Mouse (Mus musculus): Measurements from ENCODE around the gene Gm28372. TPM values are rescaled to one million over a fixed set of nuclear protein-coding genes. Genes with fewer than 3 reads are reported as not detected.

Gm28372 gene
- polyA plus RNA-seq, 1 experiment from 2014 or later, result 0.17 TPM

GRCm38 (mm10) chr2:130454748-130455370, 49.8 kb downstream of the Gm28372 start:
- no peaks in the 10 kb centered on the region for H3K27me3 ChIP-seq (replicated peaks)
- no peak overlapping the region for H3K27ac ChIP-seq (replicated peaks)
- no peak overlapping the region for H3K4me2 ChIP-seq
- no peak overlapping the region for H3K4me3 ChIP-seq (replicated peaks)
- H3K9me3 ChIP-seq (replicated peaks), result no peaks in the 10 kb centered on the region
- H3K36me3 ChIP-seq, result no peaks in the 10 kb centered on the region
- no peak overlapping the region for H3K9ac ChIP-seq (replicated peaks)
- ATAC-seq (ENCODE audit: low FRiP score), result no peak
- WGBS, result 70% methylated on average over 6 of the region's 6 CpGs
- peaks cover 32% of the 10 kb centered on the region for H3K4me1 ChIP-seq

Other genes starting within 250 kb of the Gm28372 start
- 283 and 366 TPM in 2 replicates for gene Snrpb, start 225.8 kb upstream of the Gm28372 start, polyA plus RNA-seq (2015; fragmentation: Nextera tagmentation; extraction: Ambion mirVana)
- gene Tmc2, start 210.0 kb upstream of the Gm28372 start, polyA plus RNA-seq (2015; fragmentation: Nextera tagmentation; extraction: Ambion mirVana), result not detected in 2 replicates
- gene Nop56, start 130.8 kb upstream of the Gm28372 start, polyA plus RNA-seq (2015; fragmentation: Nextera tagmentation; extraction: Ambion mirVana), result 275 and 293 TPM in 2 replicates
- gene Idh3b, start 120.7 kb upstream of the Gm28372 start, polyA plus RNA-seq (2015; fragmentation: Nextera tagmentation; extraction: Ambion mirVana), result 193 and 199 TPM in 2 replicates
- 4.7 and 7.8 TPM in 2 replicates for gene Ebf4, start 110.1 kb upstream of the Gm28372 start, polyA plus RNA-seq (2015; fragmentation: Nextera tagmentation; extraction: Ambion mirVana)
- 27.8 and 30.3 TPM in 2 replicates for gene Cpxm1, start 7.7 kb upstream of the Gm28372 start, polyA plus RNA-seq (2015; fragmentation: Nextera tagmentation; extraction: Ambion mirVana)
- 0.36 and 0.56 TPM in 2 replicates for gene 1700020A23Rik, start within 50 bp of the Gm28372 start, polyA plus RNA-seq (2015; fragmentation: Nextera tagmentation; extraction: Ambion mirVana)
- not detected in 2 replicates for gene Tmem239, start 1.2 kb downstream of the Gm28372 start, polyA plus RNA-seq (2015; fragmentation: Nextera tagmentation; extraction: Ambion mirVana)
- 102 TPM in 2 replicates for gene Vps16, start 19.1 kb downstream of the Gm28372 start, polyA plus RNA-seq (2015; fragmentation: Nextera tagmentation; extraction: Ambion mirVana)
- 14.3 and 16.0 TPM in 2 replicates for gene Pced1a, start 19.5 kb downstream of the Gm28372 start, polyA plus RNA-seq (2015; fragmentation: Nextera tagmentation; extraction: Ambion mirVana)
- 123 and 129 TPM in 2 replicates for gene Ptpra, start 45.0 kb downstream of the Gm28372 start, polyA plus RNA-seq (2015; fragmentation: Nextera tagmentation; extraction: Ambion mirVana)
- 105 and 107 TPM in 2 replicates for gene Mrps26, start 158.5 kb downstream of the Gm28372 start, polyA plus RNA-seq (2015; fragmentation: Nextera tagmentation; extraction: Ambion mirVana)
- not detected in 2 replicates for gene Oxt, start 170.9 kb downstream of the Gm28372 start, polyA plus RNA-seq (2015; fragmentation: Nextera tagmentation; extraction: Ambion mirVana)
- not detected in 2 replicates for gene Avp, start 177.3 kb downstream of the Gm28372 start, polyA plus RNA-seq (2015; fragmentation: Nextera tagmentation; extraction: Ambion mirVana)
- 9.5 and 10.8 TPM in 2 replicates for gene Fastkd5, start 224.8 kb downstream of the Gm28372 start, polyA plus RNA-seq (2015; fragmentation: Nextera tagmentation; extraction: Ambion mirVana)
- gene Ubox5, start 224.8 kb downstream of the Gm28372 start, polyA plus RNA-seq (2015; fragmentation: Nextera tagmentation; extraction: Ambion mirVana), result 10.0 and 11.3 TPM in 2 replicates
- 18.1 and 21.4 TPM in 2 replicates for gene Lzts3, start 237.6 kb downstream of the Gm28372 start, polyA plus RNA-seq (2015; fragmentation: Nextera tagmentation; extraction: Ambion mirVana)

Data from neural tube, embryonic 15.5 days (tissue).